Mouse (Mus musculus): ENCODE measurements at regions not wholly inside any gene's neighbourhood (a gene's known extent, or its start where the extent isn't known, plus 50 kb on each side); places are given as distances from the start of the nearest gene placed in this dataset.

DNA sequence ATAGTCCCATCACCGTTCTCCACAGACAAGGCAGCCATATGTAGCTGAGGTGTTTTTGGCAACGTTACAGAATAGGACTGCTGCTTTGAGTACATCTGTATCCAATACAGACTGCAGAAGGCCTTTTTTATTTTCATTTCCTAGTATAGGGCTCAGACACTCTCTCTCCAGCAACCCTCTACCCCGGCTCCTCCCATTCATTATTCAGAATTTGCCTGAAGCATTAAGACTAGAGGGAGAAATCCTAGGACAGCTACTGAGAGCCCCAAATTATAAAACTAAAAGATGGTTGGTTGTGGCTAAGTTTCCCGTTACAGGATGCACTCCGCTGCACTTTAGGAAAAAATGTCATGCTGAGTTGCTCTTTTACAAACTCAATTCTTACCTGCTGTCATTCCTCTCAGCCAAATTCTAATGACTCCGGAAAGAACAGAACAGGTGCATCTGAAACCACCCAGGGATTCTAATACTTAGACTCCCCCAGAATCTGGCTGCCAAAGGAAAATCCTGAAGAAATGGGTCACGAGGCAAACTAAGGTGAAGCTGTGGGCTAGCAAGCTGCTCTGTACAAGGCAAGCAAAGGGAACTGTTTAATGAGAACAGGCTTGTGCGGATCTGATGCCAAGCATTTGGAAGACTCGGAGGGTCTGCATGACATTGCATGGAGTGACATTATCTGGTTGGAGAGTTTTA is 189.1 kb upstream of the Dph6 start:
- H3K27me3 ChIP-seq (ENCODE audit: control insufficient read depth, insufficient read depth, insufficient read length) = no peaks in the 10 kb centered on the region
- H3K4me3 ChIP-seq (ENCODE audit: insufficient read depth, poor library complexity, severe bottlenecking) = no peak overlapping the region
- H3K79me2 ChIP-seq (ENCODE audit: control insufficient read depth, insufficient read depth) = no peaks in the 10 kb centered on the region
- H3K36me3 ChIP-seq (ENCODE audit: control insufficient read depth, insufficient read depth) = no peaks in the 10 kb centered on the region
- H3ac ChIP-seq (ENCODE audit: control insufficient read depth, insufficient read length, low read depth) = no peak overlapping the region
- TF ChIP-seq MYOD1 (IDR thresholded peaks at IDR 0.05; ENCODE audit: control insufficient read depth, insufficient read length, low read depth) (no peak), FOSL1 (IDR thresholded peaks at IDR 0.05; ENCODE audit: insufficient read depth, low read length, poor library complexity, severe bottlenecking) (no peak), CEBPB (IDR thresholded peaks at IDR 0.05; ENCODE audit: low read depth) (no peak), USF1 (IDR thresholded peaks at IDR 0.05; ENCODE audit: low read depth) (no peak), MAX (IDR thresholded peaks at IDR 0.05) (no peak), CTCF (IDR thresholded peaks at IDR 0.05; ENCODE audit: control insufficient read depth, insufficient read depth, insufficient read length) (no peak), MYOG (IDR thresholded peaks at IDR 0.05; ENCODE audit: control insufficient read depth, extremely low read depth, insufficient read length) (no peak)
- H3K79me3 ChIP-seq (ENCODE audit: low read depth) = no peaks in the 10 kb centered on the region

DNA sequence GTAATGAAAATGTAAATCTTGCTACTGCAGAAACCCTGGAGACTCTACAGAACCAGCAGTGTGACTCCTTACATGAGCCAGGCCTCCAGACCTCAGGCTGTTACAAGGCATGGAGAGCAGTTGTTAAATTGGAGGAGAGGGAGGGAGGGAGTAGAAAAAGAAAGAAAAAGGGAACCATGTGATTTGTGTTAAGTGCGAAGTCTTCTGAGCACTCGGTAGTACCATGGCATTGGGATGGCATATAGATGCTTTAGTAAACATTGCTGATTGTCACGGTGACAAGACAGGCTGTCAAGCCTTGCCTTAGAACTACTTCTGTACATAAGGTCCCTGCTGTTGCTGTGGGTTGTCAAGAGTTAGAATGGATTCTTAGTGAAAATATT is 189.6 kb upstream of the Dph6 start:
- TF ChIP-seq CTCF (IDR thresholded peaks at IDR 0.05; ENCODE audit: control insufficient read depth, insufficient read depth, insufficient read length) = no peak
- TF ChIP-seq MYOD1 (IDR thresholded peaks at IDR 0.05; ENCODE audit: control insufficient read depth, insufficient read length, low read depth) = no peak
- no peak for TF ChIP-seq MYOG (IDR thresholded peaks at IDR 0.05; ENCODE audit: control insufficient read depth, extremely low read depth, insufficient read length)
- no peak for TF ChIP-seq USF1 (IDR thresholded peaks at IDR 0.05; ENCODE audit: low read depth)
- no peak for TF ChIP-seq FOSL1 (IDR thresholded peaks at IDR 0.05; ENCODE audit: insufficient read depth, low read length, poor library complexity, severe bottlenecking)
- no peak for TF ChIP-seq CEBPB (IDR thresholded peaks at IDR 0.05; ENCODE audit: low read depth)
- TF ChIP-seq MAX (IDR thresholded peaks at IDR 0.05) = no peak
- Histone ChIP-seq H3ac (ENCODE audit: control insufficient read depth, insufficient read length, low read depth) (no peak overlapping the region), H3K36me3 (ENCODE audit: control insufficient read depth, insufficient read depth) (no peaks in the 10 kb centered on the region), H3K27me3 (ENCODE audit: control insufficient read depth, insufficient read depth, insufficient read length) (no peaks in the 10 kb centered on the region), H3K79me3 (ENCODE audit: low read depth) (no peaks in the 10 kb centered on the region), H3K79me2 (ENCODE audit: control insufficient read depth, insufficient read depth) (no peaks in the 10 kb centered on the region), H3K4me3 (ENCODE audit: insufficient read depth, poor library complexity, severe bottlenecking) (no peak overlapping the region)

DNA sequence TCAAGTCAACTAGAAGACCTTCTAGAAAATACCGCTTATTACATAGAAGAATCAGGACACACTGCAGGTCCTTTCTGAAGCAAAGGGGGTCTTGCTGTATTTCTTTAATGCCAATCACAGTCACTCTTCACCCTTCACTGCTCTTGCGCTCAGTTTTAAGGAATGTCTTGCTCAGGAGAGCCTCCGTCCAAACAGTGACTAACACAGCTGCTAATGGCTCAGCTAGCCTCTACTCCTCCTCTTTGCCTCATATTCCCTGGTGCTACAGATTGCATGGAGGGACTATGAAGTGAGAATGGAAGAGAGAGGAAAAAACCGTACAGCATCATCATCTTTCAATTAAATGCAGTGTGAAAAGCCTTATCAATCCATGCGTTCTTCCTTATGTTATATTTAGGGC is 193.7 kb upstream of the Dph6 start:
- Histone ChIP-seq H3K4me3 (ENCODE audit: insufficient read depth, poor library complexity, severe bottlenecking) (no peak overlapping the region), H3ac (ENCODE audit: control insufficient read depth, insufficient read length, low read depth) (no peak overlapping the region), H3K79me2 (ENCODE audit: control insufficient read depth, insufficient read depth) (no peaks in the 10 kb centered on the region), H3K27me3 (ENCODE audit: control insufficient read depth, insufficient read depth, insufficient read length) (no peaks in the 10 kb centered on the region), H3K36me3 (ENCODE audit: control insufficient read depth, insufficient read depth) (no peaks in the 10 kb centered on the region), H3K79me3 (ENCODE audit: low read depth) (no peaks in the 10 kb centered on the region)
- TF ChIP-seq FOSL1 (IDR thresholded peaks at IDR 0.05; ENCODE audit: insufficient read depth, low read length, poor library complexity, severe bottlenecking) = no peak
- TF ChIP-seq CTCF (IDR thresholded peaks at IDR 0.05; ENCODE audit: control insufficient read depth, insufficient read depth, insufficient read length) = no peak
- TF ChIP-seq MYOG (IDR thresholded peaks at IDR 0.05; ENCODE audit: control insufficient read depth, extremely low read depth, insufficient read length) = no peak
- no peak for TF ChIP-seq USF1 (IDR thresholded peaks at IDR 0.05; ENCODE audit: low read depth)
- TF ChIP-seq MAX (IDR thresholded peaks at IDR 0.05) = no peak
- TF ChIP-seq MYOD1 (IDR thresholded peaks at IDR 0.05; ENCODE audit: control insufficient read depth, insufficient read length, low read depth) = no peak
- TF ChIP-seq CEBPB (IDR thresholded peaks at IDR 0.05; ENCODE audit: low read depth) = no peak

- Histone ChIP-seq H3ac (ENCODE audit: control insufficient read depth, insufficient read length, low read depth) (no peak overlapping the region), H3K79me3 (ENCODE audit: low read depth) (no peaks in the 10 kb centered on the region), H3K4me3 (ENCODE audit: insufficient read depth, poor library complexity, severe bottlenecking) (no peak overlapping the region), H3K79me2 (ENCODE audit: control insufficient read depth, insufficient read depth) (no peaks in the 10 kb centered on the region), H3K36me3 (ENCODE audit: control insufficient read depth, insufficient read depth) (no peaks in the 10 kb centered on the region), H3K27me3 (ENCODE audit: control insufficient read depth, insufficient read depth, insufficient read length) (no peaks in the 10 kb centered on the region)
- peak; percentile 10 for TF ChIP-seq FOSL1 (IDR thresholded peaks at IDR 0.05; ENCODE audit: insufficient read depth, low read length, poor library complexity, severe bottlenecking)
- no peak for TF ChIP-seq MAX (IDR thresholded peaks at IDR 0.05)
Measured at GRCm38 (mm10) chr2:114848914-114849313, 194.2 kb upstream of the Dph6 start.

DNA sequence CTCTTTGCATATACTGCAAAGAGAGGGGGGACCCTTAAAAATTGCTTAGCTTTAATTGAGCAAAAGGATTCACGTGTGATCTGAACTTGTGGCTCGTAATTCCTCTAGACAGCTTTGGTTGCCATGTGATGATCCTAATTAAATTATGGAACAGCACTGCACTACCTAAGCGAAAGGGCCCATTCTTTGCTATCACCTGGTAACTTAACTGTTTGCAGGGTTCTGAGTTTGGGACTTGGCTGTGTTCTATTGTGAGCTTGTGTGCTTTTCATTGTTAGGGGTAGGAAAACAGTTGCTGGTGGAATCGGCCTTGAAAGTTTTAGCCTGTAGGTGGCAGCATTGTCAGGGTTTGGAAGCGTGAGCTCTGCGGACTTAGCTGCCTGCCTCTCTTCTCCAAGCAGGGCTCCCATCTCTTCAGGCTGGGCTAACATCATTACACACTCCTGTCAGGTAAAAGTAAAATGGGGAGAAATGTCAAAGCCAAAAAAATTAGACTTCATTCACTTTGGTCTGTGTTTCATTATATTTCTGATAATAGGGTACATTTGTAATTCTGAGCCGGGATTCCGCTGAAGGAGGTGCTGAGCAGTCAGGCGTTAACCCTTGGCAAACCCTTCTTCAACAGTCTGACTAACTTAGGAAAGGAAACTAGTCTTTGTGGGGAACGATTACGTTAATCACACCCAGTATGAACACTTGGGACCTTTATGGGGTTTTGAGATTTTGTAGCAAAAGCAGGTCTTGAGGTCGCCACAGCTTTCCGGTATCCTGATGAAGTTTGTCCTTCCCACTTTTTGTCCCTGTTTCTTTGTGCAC is 199.2 kb upstream of the Dph6 start:
- Histone ChIP-seq H3ac (ENCODE audit: control insufficient read depth, insufficient read length, low read depth) (no peak overlapping the region), H3K79me3 (ENCODE audit: low read depth) (no peaks in the 10 kb centered on the region), H3K79me2 (ENCODE audit: control insufficient read depth, insufficient read depth) (no peaks in the 10 kb centered on the region), H3K36me3 (ENCODE audit: control insufficient read depth, insufficient read depth) (no peaks in the 10 kb centered on the region), H3K4me3 (ENCODE audit: insufficient read depth, poor library complexity, severe bottlenecking) (no peak overlapping the region), H3K27me3 (ENCODE audit: control insufficient read depth, insufficient read depth, insufficient read length) (no peaks in the 10 kb centered on the region)
- TF ChIP-seq MYOG (IDR thresholded peaks at IDR 0.05; ENCODE audit: control insufficient read depth, extremely low read depth, insufficient read length) (no peak), CTCF (IDR thresholded peaks at IDR 0.05; ENCODE audit: control insufficient read depth, insufficient read depth, insufficient read length) (peak; percentile 59)

DNA sequence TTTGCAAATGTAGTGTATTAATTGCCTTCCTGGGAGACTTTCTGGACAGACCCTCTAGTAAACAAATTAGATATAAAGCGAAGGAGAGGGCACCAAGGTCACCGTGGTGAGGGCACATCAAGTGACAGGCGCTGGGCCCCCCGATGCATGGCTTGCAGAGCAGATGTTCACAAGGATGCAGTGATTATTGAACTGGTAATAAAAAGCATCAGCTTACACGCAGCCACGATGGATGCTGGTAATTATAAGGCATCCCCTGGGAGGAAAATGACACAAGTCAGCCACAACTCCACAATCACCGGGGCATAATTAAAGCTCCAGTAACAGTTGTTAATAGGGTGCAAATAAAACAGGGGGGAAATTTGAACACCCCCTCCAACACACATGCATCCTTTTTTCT is 217.5 kb upstream of the Dph6 start:
- no peak overlapping the region for H3K4me3 ChIP-seq (ENCODE audit: insufficient read depth, poor library complexity, severe bottlenecking)
- no peak for TF ChIP-seq FOSL1 (IDR thresholded peaks at IDR 0.05; ENCODE audit: insufficient read depth, low read length, poor library complexity, severe bottlenecking)
- no peak for TF ChIP-seq USF1 (IDR thresholded peaks at IDR 0.05; ENCODE audit: low read depth)
- no peak for TF ChIP-seq CTCF (IDR thresholded peaks at IDR 0.05; ENCODE audit: control insufficient read depth, insufficient read depth, insufficient read length)
- no peak for TF ChIP-seq CEBPB (IDR thresholded peaks at IDR 0.05; ENCODE audit: low read depth)
- TF ChIP-seq MAX (IDR thresholded peaks at IDR 0.05) = no peak
- TF ChIP-seq MYOG (IDR thresholded peaks at IDR 0.05; ENCODE audit: control insufficient read depth, extremely low read depth, insufficient read length) = no peak
- TF ChIP-seq MYOD1 (IDR thresholded peaks at IDR 0.05; ENCODE audit: control insufficient read depth, insufficient read length, low read depth) = no peak
- no peaks in the 10 kb centered on the region for H3K27me3 ChIP-seq (ENCODE audit: control insufficient read depth, insufficient read depth, insufficient read length)
- H3K36me3 ChIP-seq (ENCODE audit: control insufficient read depth, insufficient read depth) = no peaks in the 10 kb centered on the region
- no peaks in the 10 kb centered on the region for H3K79me2 ChIP-seq (ENCODE audit: control insufficient read depth, insufficient read depth)
- H3K79me3 ChIP-seq (ENCODE audit: low read depth) = no peaks in the 10 kb centered on the region
- H3ac ChIP-seq (ENCODE audit: control insufficient read depth, insufficient read length, low read depth) = no peak overlapping the region

Data from C2C12 (cell line).